Mouse (Mus musculus): Measurements from ENCODE around the gene Dlx5.
A peak's percentile ranks its signal among the peaks of the same experiment; 100 is the strongest.

Dlx5 gene

GRCm38 (mm10) chr6:6881638-6882190 is at the start of gene Dlx5:
TSS of gene Dlx5 (minus strand) at chr6:6882085.
- DNase-seq: no peak

- DNase-seq: no peak
These were observed 49.6 kb upstream of the Dlx5 start for GRCm38 (mm10) chr6:6931507-6931906.

- no peak for DNase-seq
These were observed 48.9 kb upstream of the Dlx5 start for GRCm38 (mm10) chr6:6930831-6931230.

- DNase-seq: no peak
These were observed 43.4 kb upstream of the Dlx5 start for GRCm38 (mm10) chr6:6925264-6925663.

GRCm38 (mm10) chr6:6917334-6917733 is 35.4 kb upstream of the Dlx5 start:
- DNase-seq: no peak

GRCm38 (mm10) chr6:6915526-6915915 is 33.6 kb upstream of the Dlx5 start:
- DNase-seq: no peak

GRCm38 (mm10) chr6:6914849-6915525 is 33.1 kb upstream of the Dlx5 start:
- DNase-seq: peak; percentile 27

GRCm38 (mm10) chr6:6914304-6914703 is 32.4 kb upstream of the Dlx5 start:
- no peak for DNase-seq

GRCm38 (mm10) chr6:6909586-6909985 is 27.7 kb upstream of the Dlx5 start:
- DNase-seq: no peak

GRCm38 (mm10) chr6:6890047-6890446 is 8.2 kb upstream of the Dlx5 start:
- DNase-seq: no peak

GRCm38 (mm10) chr6:6886225-6886624 is 4.3 kb upstream of the Dlx5 start:
- no peak for DNase-seq

- DNase-seq: peak; percentile 29
These were observed 3.0 kb upstream of the Dlx5 start for GRCm38 (mm10) chr6:6884897-6885296.

- DNase-seq: no peak
These were observed 447 bp upstream of the Dlx5 start for GRCm38 (mm10) chr6:6882266-6882797.

GRCm38 (mm10) chr6:6881115-6881637 is 709 bp downstream of the Dlx5 start:
- no peak for DNase-seq

GRCm38 (mm10) chr6:6880361-6881114 is 1.3 kb downstream of the Dlx5 start:
- DNase-seq: no peak

GRCm38 (mm10) chr6:6879371-6880325 is 2.2 kb downstream of the Dlx5 start:
- DNase-seq: no peak

- no peak for DNase-seq
These were observed 3.0 kb downstream of the Dlx5 start for GRCm38 (mm10) chr6:6878841-6879291.

- no peak for DNase-seq
These were observed 3.7 kb downstream of the Dlx5 start for GRCm38 (mm10) chr6:6877981-6878840.

GRCm38 (mm10) chr6:6877346-6877910 is 4.5 kb downstream of the Dlx5 start:
- no peak for DNase-seq

GRCm38 (mm10) chr6:6876731-6877130 is 5.2 kb downstream of the Dlx5 start:
- DNase-seq: no peak

- no peak for DNase-seq
These were observed 5.7 kb downstream of the Dlx5 start for GRCm38 (mm10) chr6:6876231-6876630.

Measured in thymus, postnatal 14 days (tissue).